Mouse (Mus musculus) lung, embryonic 14.5 days (tissue): ENCODE data around the gene Phox2b. TPM values are rescaled to one million over a fixed set of nuclear protein-coding genes. Genes with fewer than 3 reads are reported as not detected.

Experiments used
- ATAC-seq: fragments of 200-750 bp; cut with Nextera tagmentation; 2 replicates; pipeline ENCODE4 v1.8.0; 2017; ENCODE audit warnings: mild to moderate bottlenecking, moderate TSS enrichment, moderate library complexity; ENCODE audit not compliant: insufficient read depth
- DNase-seq: peaks from one replicate; pipeline ENCODE4 v3.0.0-alpha.2; 2015
- H3K27ac ChIP-seq: fragments of 300-500 bp; sonication (generic); 2 replicates; pipeline ENCODE4 v1.5.1; 2014; ENCODE audit warnings: low read depth, mild to moderate bottlenecking, moderate library complexity
- H3K27me3 ChIP-seq: fragments of 300-500 bp; sonication (generic); 2 replicates; pipeline ENCODE4 v1.6.1; 2014; ENCODE audit warnings: low read length, control low read depth; ENCODE audit not compliant: insufficient read depth
- H3K36me3 ChIP-seq: fragments of 300-500 bp; sonication (generic); 2 replicates; pipeline ENCODE4 v1.6.1; 2014; ENCODE audit warnings: control low read depth; ENCODE audit not compliant: insufficient read depth
- H3K4me1 ChIP-seq: fragments of 300-500 bp; sonication (generic); 2 replicates; pipeline ENCODE4 v1.6.1; 2014; ENCODE audit warnings: antibody characterized with exemption, control low read depth; ENCODE audit not compliant: insufficient read depth
- H3K4me2 ChIP-seq: fragments of 300-500 bp; sonication (generic); 2 replicates; pipeline ENCODE4 v1.6.1; 2014; ENCODE audit warnings: mild to moderate bottlenecking
- H3K4me3 ChIP-seq: fragments of 300-500 bp; sonication (generic); 2 replicates; pipeline ENCODE4 v1.5.1; 2014; ENCODE audit warnings: low read depth, low read length
- H3K9ac ChIP-seq: fragments of 300-500 bp; sonication (generic); 2 replicates; pipeline ENCODE4 v1.6.1; 2014
- H3K9me3 ChIP-seq: fragments of 300-500 bp; sonication (generic); 2 replicates; pipeline ENCODE4 v1.6.1; 2016; ENCODE audit warnings: low read depth, low read length, control low read depth
- CTCF ChIP-seq: IDR thresholded peaks from 2 replicates; pipeline ENCODE4 v1.5.1; 2016; ENCODE audit warnings: antibody characterized with exemption, low read depth
- WGBS: fragments of 180-500 bp; shearing (Covaris S2); extraction: QIAGEN DNeasy Blood & Tissue Kit; methylation state at CpG from one replicate; pipeline ENCODE4 v1.1.7; 2014; 5-methylcytosine and 5-hydroxymethylcytosine counted together
- polyA plus RNA-seq: library from polyadenylated mRNA; unstranded; fragments of >200 nt; fragmentation: Nextera tagmentation; extraction: Ambion mirVana; gene quantifications from 2 replicates; pipeline ENCODE4 v1.2.1, GENCODE M21; 2014

Gene Phox2b
- polyA plus RNA-seq, 1 experiment from 2014 or later: 0.46 TPM

DNA sequence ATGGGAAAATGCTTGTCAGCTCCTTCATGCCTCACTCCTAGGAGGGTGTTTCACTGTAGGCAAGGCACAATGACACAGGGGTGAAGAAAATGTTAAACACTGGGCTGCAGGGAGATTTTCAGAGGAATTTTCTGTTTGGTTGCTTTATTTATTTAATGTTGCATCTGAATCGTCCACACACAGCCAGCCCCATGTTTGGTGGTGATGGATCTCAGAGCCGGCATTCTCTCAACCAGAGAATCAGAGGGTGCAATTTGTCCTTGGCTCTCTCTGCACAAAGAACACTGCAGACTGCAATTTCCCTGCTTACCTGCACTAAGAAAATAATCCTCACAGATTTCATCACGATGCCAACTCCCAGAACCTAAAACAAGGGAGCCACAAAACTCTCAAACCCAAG lies 3.9 kb upstream of the Phox2b start:
- no peak overlapping the region for H3K9ac ChIP-seq
- DNase-seq (no peak), ATAC-seq (no peak)
- no peak overlapping the region for H3K27ac ChIP-seq
- peaks cover 78% of the 10 kb centered on the region for H3K27me3 ChIP-seq
- WGBS: 4% methylated on average over 3 of the region's 3 CpGs
- no peak overlapping the region for H3K4me2 ChIP-seq
- no peak overlapping the region for H3K4me3 ChIP-seq
- no peaks in the 10 kb centered on the region for H3K4me1 ChIP-seq
- TF ChIP-seq CTCF: no peak
- no peaks in the 10 kb centered on the region for H3K9me3 ChIP-seq
- no peaks in the 10 kb centered on the region for H3K36me3 ChIP-seq

DNA sequence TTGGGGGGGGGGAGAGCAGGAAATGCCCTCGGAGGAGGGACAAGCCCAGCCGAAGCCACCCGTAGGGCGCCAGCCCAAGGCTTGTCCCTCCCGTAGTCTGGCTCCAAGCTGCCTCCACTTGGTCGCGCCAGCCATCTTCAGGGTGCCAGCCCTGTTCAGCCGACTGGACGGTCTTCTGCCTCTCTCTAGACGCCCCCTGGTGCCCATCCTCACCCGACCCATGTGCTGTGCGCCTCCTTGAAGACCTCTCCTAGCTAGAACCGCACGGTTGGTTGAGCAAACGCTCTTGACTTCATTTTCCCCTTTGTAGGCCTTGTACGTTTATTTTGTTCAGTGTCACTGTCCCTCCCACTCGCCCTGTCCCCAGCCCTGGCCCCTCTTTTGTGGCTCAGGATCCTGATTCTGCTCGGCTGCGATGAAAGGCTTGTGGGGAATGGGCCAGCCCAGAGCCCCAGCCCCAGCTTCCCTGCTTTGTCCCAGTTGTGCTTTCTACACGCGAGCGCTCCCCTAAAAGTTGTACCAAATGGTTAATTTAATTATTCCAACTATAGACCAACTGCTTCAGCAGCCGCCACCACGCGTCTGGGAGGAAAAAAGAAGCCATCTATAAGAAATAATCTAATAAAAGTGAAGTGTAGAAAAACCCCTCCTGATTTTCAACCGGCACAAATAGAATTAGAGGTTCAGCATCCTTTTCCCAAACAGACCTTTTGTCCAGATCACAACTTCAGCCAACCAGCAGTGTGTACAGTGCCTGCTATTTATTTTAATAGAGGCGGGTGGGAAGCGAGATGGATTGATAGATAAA lies 2.9 kb upstream of the Phox2b start:
- ATAC-seq (peak; percentile 73; the same call in 1 of the 2 replicates), DNase-seq (peak; percentile 50)
- H3K4me3 ChIP-seq: no peak overlapping the region
- peaks cover 88% of the 10 kb centered on the region for H3K27me3 ChIP-seq
- H3K36me3 ChIP-seq: no peaks in the 10 kb centered on the region
- no peaks in the 10 kb centered on the region for H3K4me1 ChIP-seq
- no peaks in the 10 kb centered on the region for H3K9me3 ChIP-seq
- 2% methylated on average over 28 of the region's 28 CpGs for WGBS
- TF ChIP-seq CTCF: peak; percentile 48
- no peak overlapping the region for H3K4me2 ChIP-seq
- H3K9ac ChIP-seq: no peak overlapping the region
- H3K27ac ChIP-seq: no peak overlapping the region

GRCm38 (mm10) chr5:67101395-67101760 lies 2.3 kb upstream of the Phox2b start:
- ATAC-seq (peak; percentile 23; the same call in 1 of the 2 replicates), DNase-seq (no peak)
- TF ChIP-seq CTCF: no peak
- no peaks in the 10 kb centered on the region for H3K9me3 ChIP-seq
- H3K4me2 ChIP-seq: no peak overlapping the region
- no peak overlapping the region for H3K27ac ChIP-seq
- H3K9ac ChIP-seq: no peak overlapping the region
- H3K4me1 ChIP-seq: no peaks in the 10 kb centered on the region
- 4% methylated on average over 9 of the region's 9 CpGs for whole genome bisulfite sequencing
- H3K4me3 ChIP-seq: no peak overlapping the region
- H3K27me3 ChIP-seq: peaks cover 90% of the 10 kb centered on the region
- no peaks in the 10 kb centered on the region for H3K36me3 ChIP-seq

DNA sequence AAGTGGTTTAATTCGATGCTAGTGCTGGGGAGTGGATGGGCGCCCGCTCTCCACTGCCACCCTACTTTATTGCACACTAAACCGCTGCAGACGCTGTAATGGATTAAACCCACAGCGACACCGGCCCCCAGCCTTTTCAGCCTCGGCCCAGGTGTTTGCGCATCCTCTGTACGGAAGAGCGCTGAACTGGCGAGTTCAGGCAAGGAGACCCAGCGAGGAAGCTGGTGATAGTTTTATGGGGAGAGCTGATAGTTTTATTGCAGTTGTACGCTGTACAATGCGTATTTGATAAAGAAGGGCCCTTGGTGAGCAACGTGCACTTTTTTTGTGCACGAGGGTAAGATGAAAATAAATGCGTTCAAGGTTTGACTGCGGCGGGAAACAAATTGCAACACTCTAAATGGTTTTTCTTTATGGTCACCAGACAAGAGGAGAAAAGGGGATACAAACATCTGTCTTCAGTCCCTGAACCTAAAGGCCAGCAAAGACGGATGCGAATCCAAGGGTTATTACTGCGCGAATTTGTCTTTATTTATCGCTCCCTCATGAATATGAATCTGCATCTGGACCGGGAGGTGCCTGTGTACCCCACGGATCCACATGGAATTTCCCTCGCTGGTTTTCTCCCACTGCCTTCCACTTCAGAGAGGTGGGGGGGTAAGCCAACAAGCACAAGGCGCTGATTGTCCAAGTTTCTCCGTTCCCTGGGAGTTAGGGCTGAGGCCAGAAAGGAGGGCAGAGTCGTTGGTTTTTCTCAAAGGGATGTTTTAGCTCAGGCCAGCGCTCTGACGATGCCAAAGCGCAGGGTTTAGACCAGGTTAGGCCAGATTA lies 1.7 kb upstream of the Phox2b start:
- H3K4me2 ChIP-seq: no peak overlapping the region
- ATAC-seq (no peak), DNase-seq (peak; percentile 28)
- no peak overlapping the region for H3K9ac ChIP-seq
- no peak overlapping the region for H3K27ac ChIP-seq
- H3K4me1 ChIP-seq: no peaks in the 10 kb centered on the region
- TF ChIP-seq CTCF: no peak
- peaks cover 96% of the 10 kb centered on the region for H3K27me3 ChIP-seq
- no peaks in the 10 kb centered on the region for H3K9me3 ChIP-seq
- WGBS: 2% methylated on average over 34 of the region's 34 CpGs
- H3K4me3 ChIP-seq: no peak overlapping the region
- no peaks in the 10 kb centered on the region for H3K36me3 ChIP-seq

GRCm38 (mm10) chr5:67099393-67100271 lies 531 bp upstream of the Phox2b start:
- WGBS: 1% methylated on average over 32 of the region's 32 CpGs
- Histone ChIP-seq H3K4me1 (no peaks in the 10 kb centered on the region), H3K36me3 (no peaks in the 10 kb centered on the region), H3K9me3 (no peaks in the 10 kb centered on the region), H3K4me3 (no peak overlapping the region), H3K4me2 (no peak overlapping the region), H3K27ac (no peak overlapping the region), H3K27me3 (peaks cover 99% of the 10 kb centered on the region), H3K9ac (no peak overlapping the region)
- no peak for TF ChIP-seq CTCF
- peak; percentile 59 for DNase-seq
- ATAC-seq: no peak

- no peak for TF ChIP-seq CTCF
- Histone ChIP-seq H3K27ac (no peak overlapping the region), H3K27me3 (peaks cover 97% of the 10 kb centered on the region)
These were observed 909 bp downstream of the Phox2b start for GRCm38 (mm10) chr5:67098051-67098732.

More at GRCm38 (mm10) chr5:67098051-67098732, 909 bp downstream of the Phox2b start:
- Histone ChIP-seq H3K4me1 (no peaks in the 10 kb centered on the region), H3K36me3 (no peaks in the 10 kb centered on the region), H3K9me3 (no peaks in the 10 kb centered on the region), H3K4me2 (no peak overlapping the region), H3K9ac (no peak overlapping the region), H3K4me3 (no peak overlapping the region)
- peak; percentile 38 for DNase-seq
- ATAC-seq: no peak
- 2% methylated on average over 23 of the region's 23 CpGs for WGBS
